Mouse (Mus musculus) limb, embryonic 15.5 days (tissue): ENCODE data around the gene Cadm1. TPM values are rescaled to one million over a fixed set of nuclear protein-coding genes. Genes with fewer than 3 reads are reported as not detected.

Experiments
- ATAC-seq: fragments of 200-750 bp; cut with Nextera tagmentation; 2 replicates; pipeline ENCODE4 v1.8.0; 2017; ENCODE audit warnings: low read depth, moderate TSS enrichment; ENCODE audit not compliant: insufficient number of reproducible peaks, low FRiP score, low TSS enrichment
- H3K27ac ChIP-seq: fragments of 300-500 bp; sonication (generic); 2 replicates; pipeline ENCODE4 v1.5.1; 2015; ENCODE audit warnings: moderate library complexity, mild to moderate bottlenecking, inconsistent platforms
- H3K27me3 ChIP-seq: fragments of 300-500 bp; sonication (generic); 2 replicates; pipeline ENCODE4 v1.6.1; 2015; ENCODE audit warnings: inconsistent platforms
- H3K36me3 ChIP-seq: fragments of 300-500 bp; sonication (generic); 2 replicates; pipeline ENCODE4 v1.6.1; 2015; ENCODE audit warnings: inconsistent platforms
- H3K4me1 ChIP-seq: fragments of 300-500 bp; sonication (generic); 2 replicates; pipeline ENCODE4 v1.6.1; 2015; ENCODE audit warnings: inconsistent platforms
- H3K4me2 ChIP-seq: fragments of 300-500 bp; sonication (generic); 2 replicates; pipeline ENCODE4 v1.6.1; 2015; ENCODE audit warnings: mild to moderate bottlenecking, inconsistent platforms
- H3K4me3 ChIP-seq: fragments of 300-500 bp; sonication (generic); 2 replicates; pipeline ENCODE4 v1.5.1; 2015; ENCODE audit warnings: mild to moderate bottlenecking, inconsistent platforms
- H3K9ac ChIP-seq: fragments of 300-500 bp; sonication (generic); 2 replicates; pipeline ENCODE4 v1.6.1; 2015; ENCODE audit warnings: inconsistent platforms
- H3K9me3 ChIP-seq: fragments of 300-500 bp; sonication (generic); 2 replicates; pipeline ENCODE4 v1.6.1; 2016; ENCODE audit warnings: inconsistent platforms
- WGBS: fragments of 180-500 bp; shearing (Covaris S2); methylation state at CpG from one replicate; pipeline ENCODE4 v1.1.7; 2015; 5-methylcytosine and 5-hydroxymethylcytosine counted together
- polyA plus RNA-seq: library from polyadenylated mRNA; unstranded; fragments of >200 nt; fragmentation: Nextera tagmentation; extraction: Ambion mirVana; gene quantifications from 2 replicates; pipeline ENCODE4 v1.2.1, GENCODE M21; 2015

Cadm1 gene
- polyA plus RNA-seq, 1 experiment from 2014 or later, result 30.0 TPM

DNA sequence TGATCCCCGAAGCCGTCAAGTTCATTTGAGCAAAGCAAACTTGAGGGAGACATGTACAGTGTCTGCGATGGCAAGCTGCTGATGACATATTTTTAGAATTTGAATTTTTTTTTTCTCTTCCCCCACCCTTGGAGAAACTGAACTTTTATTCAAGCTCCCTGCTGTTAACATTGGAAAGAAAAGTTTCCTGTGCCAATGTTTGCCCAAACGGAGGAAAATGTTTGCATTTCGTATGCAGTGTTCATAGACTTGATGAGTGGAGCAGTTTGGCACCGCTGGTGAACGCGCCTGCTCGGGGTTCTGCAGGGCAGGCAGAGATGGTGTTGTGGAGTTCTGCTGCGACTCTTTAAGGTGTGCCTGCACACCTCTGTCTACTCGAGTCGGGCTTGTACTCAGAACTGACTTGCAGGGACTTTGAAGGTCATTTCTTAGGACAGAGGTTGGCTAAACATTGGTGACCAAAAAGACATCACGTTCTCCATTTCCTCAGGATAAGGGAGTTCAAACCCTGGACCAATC lies 83.0 kb downstream of the Cadm1 start:
- WGBS, result 61% methylated on average over 13 of the region's 13 CpGs
- Histone ChIP-seq H3K4me1 (peaks cover 3% of the 10 kb centered on the region), H3K9me3 (no peaks in the 10 kb centered on the region), H3K27me3 (peaks cover 13% of the 10 kb centered on the region; the same call in 1 of the 2 replicates), H3K4me2 (no peak overlapping the region), H3K36me3 (no peaks in the 10 kb centered on the region), H3K27ac (no peak overlapping the region), H3K9ac (no peak overlapping the region), H3K4me3 (no peak overlapping the region)
- no peak for ATAC-seq

DNA sequence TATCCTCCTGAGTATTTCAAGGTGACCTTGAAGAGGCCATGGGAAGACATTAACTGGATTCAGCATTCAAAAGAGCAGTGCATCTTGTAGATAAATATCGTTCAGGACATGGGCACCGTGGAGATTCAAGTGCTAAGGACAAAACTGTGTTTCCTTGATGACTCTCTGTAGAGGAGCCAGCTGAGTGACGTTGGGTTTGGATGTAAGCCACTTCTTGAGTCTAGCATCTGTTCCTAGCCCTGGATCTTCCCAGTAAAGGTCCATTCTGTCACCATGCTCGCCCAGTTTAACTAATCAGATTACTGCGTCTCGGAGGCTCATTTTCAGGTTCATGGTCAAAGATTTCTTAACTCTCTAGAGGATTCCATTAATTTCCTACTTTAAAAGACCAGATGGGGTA lies 85.1 kb downstream of the Cadm1 start:
- Histone ChIP-seq H3K9me3 (no peaks in the 10 kb centered on the region), H3K27ac (no peak overlapping the region), H3K4me3 (no peak overlapping the region), H3K4me1 (peaks cover 3% of the 10 kb centered on the region), H3K36me3 (no peaks in the 10 kb centered on the region), H3K9ac (no peak overlapping the region), H3K4me2 (no peak overlapping the region), H3K27me3 (peaks cover 23% of the 10 kb centered on the region)
- no peak for ATAC-seq
- 73% methylated on average over 6 of the region's 6 CpGs for WGBS

DNA sequence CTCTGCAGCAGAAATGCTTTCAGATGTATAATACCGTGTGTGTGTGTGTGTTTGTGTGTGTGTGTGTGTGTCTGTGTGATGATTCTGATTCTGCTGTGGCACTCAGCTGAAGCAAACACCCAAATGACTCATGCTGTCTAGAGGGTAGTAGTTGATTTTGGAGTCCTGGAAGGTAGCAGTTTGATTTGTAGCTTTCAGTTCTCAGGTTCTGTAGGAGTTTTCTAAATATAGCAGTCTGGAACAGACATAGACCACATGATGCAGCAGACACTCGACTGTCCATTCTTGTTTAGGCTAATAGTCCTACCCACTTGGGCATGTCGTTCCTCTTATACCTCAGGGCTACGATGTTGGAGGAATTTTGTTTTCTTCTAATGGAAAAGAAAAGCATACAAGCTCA lies 86.4 kb downstream of the Cadm1 start:
- Histone ChIP-seq H3K9me3 (no peaks in the 10 kb centered on the region), H3K36me3 (no peaks in the 10 kb centered on the region), H3K4me3 (no peak overlapping the region), H3K27me3 (peaks cover 15% of the 10 kb centered on the region), H3K27ac (no peak overlapping the region), H3K9ac (no peak overlapping the region), H3K4me2 (no peak overlapping the region), H3K4me1 (peaks cover 3% of the 10 kb centered on the region; the same call in 1 of the 2 replicates)
- 49% methylated on average over 4 of the region's 4 CpGs for WGBS
- no peak for ATAC-seq

DNA sequence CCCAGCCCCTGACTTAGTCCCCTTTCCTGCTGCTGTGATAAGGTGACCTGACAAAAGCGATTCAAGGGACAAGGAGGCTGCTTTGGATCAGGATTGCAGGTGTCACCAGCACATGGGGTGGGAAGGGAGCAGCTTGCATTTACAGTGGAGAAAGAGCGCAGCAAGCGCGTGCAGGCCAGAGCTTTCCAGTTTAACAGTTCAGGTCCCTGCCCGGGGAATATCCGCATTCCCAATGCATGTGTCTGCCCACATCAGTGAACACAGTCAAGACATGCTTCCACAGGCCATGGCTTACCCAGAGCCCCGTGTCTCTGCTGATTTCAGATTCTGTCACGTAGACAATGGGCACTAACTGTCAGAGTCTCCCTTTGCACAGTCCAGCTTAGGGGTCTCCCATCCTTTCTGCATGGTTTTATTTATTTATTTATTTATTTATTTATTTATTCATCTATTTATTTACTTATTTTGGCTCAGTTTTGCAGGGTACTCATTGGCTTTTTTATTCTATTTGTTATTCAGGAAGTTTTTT lies 89.6 kb downstream of the Cadm1 start:
- H3K36me3 ChIP-seq, result no peaks in the 10 kb centered on the region
- peaks cover 15% of the 10 kb centered on the region for H3K27me3 ChIP-seq
- no peak overlapping the region for H3K4me2 ChIP-seq
- no peaks in the 10 kb centered on the region for H3K9me3 ChIP-seq
- no peak overlapping the region for H3K27ac ChIP-seq
- no peak for ATAC-seq
- peaks cover 12% of the 10 kb centered on the region for H3K4me1 ChIP-seq
- no peak overlapping the region for H3K4me3 ChIP-seq
- WGBS, result 71% methylated on average over 8 of the region's 8 CpGs
- no peak overlapping the region for H3K9ac ChIP-seq

- WGBS, result 36% methylated on average over 12 of the region's 12 CpGs
- Histone ChIP-seq H3K27ac (0 out of 2 replicates have a peak overlapping the region, but pooled peaks have one; percentile 35), H3K4me1 (peaks cover 30% of the 10 kb centered on the region), H3K36me3 (no peaks in the 10 kb centered on the region), H3K9ac (no peak overlapping the region), H3K27me3 (peaks cover 6% of the 10 kb centered on the region; the same call in 1 of the 2 replicates), H3K4me3 (no peak overlapping the region), H3K4me2 (no peak overlapping the region), H3K9me3 (no peaks in the 10 kb centered on the region)
- ATAC-seq, result no peak
Observed at GRCm38 (mm10) chr9:47623447-47624445, 93.8 kb downstream of the Cadm1 start.

DNA sequence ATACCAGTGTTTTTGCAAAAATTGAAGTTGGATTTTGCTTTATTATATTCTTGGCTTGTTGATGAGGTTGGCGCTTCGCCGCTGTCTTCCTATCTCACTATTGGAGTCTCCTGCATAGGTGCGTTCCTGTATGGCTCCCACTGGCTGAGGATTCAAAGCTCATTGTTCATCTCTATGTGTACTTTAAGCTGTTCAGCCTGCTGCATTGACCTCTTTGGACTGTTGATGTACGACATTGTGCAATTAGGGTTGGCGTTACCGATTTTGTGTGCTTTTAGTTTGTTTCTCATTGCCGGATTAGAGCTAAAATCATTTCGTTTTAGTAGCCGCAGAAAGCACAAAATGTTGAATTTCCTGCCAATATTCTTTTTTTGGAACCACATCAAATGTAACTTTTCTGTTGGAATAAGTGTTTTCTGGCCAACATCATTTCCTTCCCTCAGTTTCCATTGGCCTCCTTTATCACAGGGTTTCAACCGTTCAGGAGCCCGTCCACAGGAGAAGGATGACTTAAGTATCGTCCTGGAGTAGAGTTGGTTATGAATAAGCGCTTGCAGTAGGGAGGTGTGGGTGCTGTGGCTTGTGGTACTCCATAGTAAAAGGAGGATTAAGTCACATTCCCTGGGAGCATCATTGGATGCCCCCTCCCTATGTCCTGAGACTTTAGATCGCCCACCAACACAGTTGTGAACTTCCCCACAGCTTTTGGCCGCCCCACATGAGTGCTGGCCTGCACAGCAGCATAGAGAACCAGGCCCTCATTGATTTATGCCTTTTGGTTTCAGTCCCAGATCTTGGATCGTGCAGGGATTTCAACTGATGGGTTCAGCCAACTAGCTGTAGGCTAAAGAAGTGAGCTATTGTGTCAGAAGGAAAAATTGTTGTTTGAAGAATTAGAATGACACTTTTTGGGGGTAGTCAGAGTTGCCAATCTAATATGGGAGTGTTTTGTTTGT lies 94.9 kb downstream of the Cadm1 start:
- 49% methylated on average over 17 of the region's 17 CpGs for WGBS
- Histone ChIP-seq H3K4me2 (peak overlapping the region; percentile 26; the same call in 1 of the 2 replicates), H3K27ac (peak overlapping the region; percentile 73; the same call in 1 of the 2 replicates), H3K9me3 (no peaks in the 10 kb centered on the region), H3K4me1 (peaks cover 30% of the 10 kb centered on the region), H3K9ac (no peak overlapping the region), H3K27me3 (no peaks in the 10 kb centered on the region; the same call in 1 of the 2 replicates), H3K4me3 (no peak overlapping the region), H3K36me3 (no peaks in the 10 kb centered on the region)
- ATAC-seq, result peak; percentile 91

GRCm38 (mm10) chr9:47625621-47626210 lies 95.7 kb downstream of the Cadm1 start:
- Histone ChIP-seq H3K27me3 (no peaks in the 10 kb centered on the region; the same call in 1 of the 2 replicates), H3K9me3 (no peaks in the 10 kb centered on the region), H3K4me2 (no peak overlapping the region), H3K4me1 (peaks cover 30% of the 10 kb centered on the region), H3K9ac (no peak overlapping the region), H3K36me3 (no peaks in the 10 kb centered on the region), H3K27ac (peak overlapping the region; percentile 73), H3K4me3 (no peak overlapping the region)
- ATAC-seq, result no peak
- WGBS, result 67% methylated on average over 7 of the region's 7 CpGs

DNA sequence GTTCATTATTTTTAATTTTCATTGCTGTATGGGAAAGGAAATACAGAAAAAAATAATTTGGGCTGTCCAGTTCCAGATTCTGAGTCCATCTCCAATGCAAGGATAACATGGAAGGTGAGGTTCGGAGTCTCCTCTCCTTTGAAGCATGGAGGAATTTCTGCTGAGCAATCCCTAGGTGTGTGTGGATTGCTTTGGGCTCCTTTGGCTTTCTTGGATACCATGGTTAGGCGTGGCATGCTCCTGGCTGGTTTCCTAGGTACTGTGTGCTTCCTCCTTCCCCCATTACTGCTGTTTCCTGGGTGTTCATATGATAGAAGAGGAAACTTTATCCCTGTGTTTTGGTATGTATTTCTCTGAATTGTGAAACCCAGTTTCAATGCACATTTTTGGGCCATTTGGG lies 98.0 kb downstream of the Cadm1 start:
- Histone ChIP-seq H3K4me2 (no peak overlapping the region), H3K9me3 (no peaks in the 10 kb centered on the region), H3K27ac (no peak overlapping the region), H3K4me1 (peaks cover 30% of the 10 kb centered on the region), H3K4me3 (no peak overlapping the region), H3K36me3 (no peaks in the 10 kb centered on the region), H3K27me3 (no peaks in the 10 kb centered on the region), H3K9ac (no peak overlapping the region)
- 83% methylated on average over 2 of the region's 2 CpGs for WGBS
- no peak for ATAC-seq

- no peak overlapping the region for H3K4me3 ChIP-seq
- no peak overlapping the region for H3K9ac ChIP-seq
- no peak overlapping the region for H3K4me2 ChIP-seq
- 80% methylated on average over 1 of the region's 1 CpGs for WGBS
- no peaks in the 10 kb centered on the region for H3K27me3 ChIP-seq
- no peak overlapping the region for H3K27ac ChIP-seq
- ATAC-seq, result no peak
- no peaks in the 10 kb centered on the region for H3K9me3 ChIP-seq
- H3K36me3 ChIP-seq, result no peaks in the 10 kb centered on the region
- peaks cover 28% of the 10 kb centered on the region for H3K4me1 ChIP-seq
Observed at GRCm38 (mm10) chr9:47628550-47628949, 98.6 kb downstream of the Cadm1 start.

- H3K9ac ChIP-seq, result no peak overlapping the region
- H3K27ac ChIP-seq, result no peak overlapping the region
- H3K36me3 ChIP-seq, result no peaks in the 10 kb centered on the region
- WGBS, result 76% methylated on average over 3 of the region's 3 CpGs
- no peak overlapping the region for H3K4me2 ChIP-seq
- peaks cover 2% of the 10 kb centered on the region; the same call in 1 of the 2 replicates for H3K4me1 ChIP-seq
- no peaks in the 10 kb centered on the region for H3K9me3 ChIP-seq
- no peak overlapping the region for H3K4me3 ChIP-seq
- H3K27me3 ChIP-seq, result no peaks in the 10 kb centered on the region
- ATAC-seq, result no peak
Observed at GRCm38 (mm10) chr9:47634695-47635094, 104.7 kb downstream of the Cadm1 start.

DNA sequence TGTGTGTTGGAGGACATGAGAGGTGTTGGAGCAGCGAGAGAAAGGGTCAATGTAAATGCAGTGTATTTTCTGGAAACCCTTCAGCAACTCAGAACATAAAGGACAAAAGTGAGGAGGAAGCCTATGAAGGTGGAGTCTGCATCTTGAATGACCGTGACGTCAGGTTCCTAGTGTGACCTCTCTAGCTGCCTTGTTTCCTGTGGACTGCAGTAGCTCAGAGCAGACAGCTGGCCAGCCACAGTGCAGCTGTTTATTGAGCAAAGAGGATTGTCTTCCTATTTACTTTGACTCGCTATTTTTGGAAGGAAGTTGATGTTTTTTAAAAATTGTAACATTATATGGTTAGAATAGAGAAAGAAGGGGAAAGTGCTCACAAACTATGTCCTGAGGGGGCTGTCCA lies 112.7 kb downstream of the Cadm1 start:
- H3K27me3 ChIP-seq, result no peaks in the 10 kb centered on the region
- H3K4me1 ChIP-seq, result peaks cover 2% of the 10 kb centered on the region; the same call in 1 of the 2 replicates
- H3K4me2 ChIP-seq, result no peak overlapping the region
- H3K4me3 ChIP-seq, result no peak overlapping the region
- H3K9ac ChIP-seq, result no peak overlapping the region
- ATAC-seq, result no peak
- 70% methylated on average over 4 of the region's 4 CpGs for WGBS
- no peaks in the 10 kb centered on the region for H3K36me3 ChIP-seq
- no peaks in the 10 kb centered on the region for H3K9me3 ChIP-seq
- H3K27ac ChIP-seq, result no peak overlapping the region
